Mouse (Mus musculus): Measurements from ENCODE around the gene Cel. TPM values are rescaled to one million over a fixed set of nuclear protein-coding genes. Genes with fewer than 3 reads are reported as not detected.

The Cel gene
- polyA plus RNA-seq, 1 experiment from 2014 or later, result not detected

DNA sequence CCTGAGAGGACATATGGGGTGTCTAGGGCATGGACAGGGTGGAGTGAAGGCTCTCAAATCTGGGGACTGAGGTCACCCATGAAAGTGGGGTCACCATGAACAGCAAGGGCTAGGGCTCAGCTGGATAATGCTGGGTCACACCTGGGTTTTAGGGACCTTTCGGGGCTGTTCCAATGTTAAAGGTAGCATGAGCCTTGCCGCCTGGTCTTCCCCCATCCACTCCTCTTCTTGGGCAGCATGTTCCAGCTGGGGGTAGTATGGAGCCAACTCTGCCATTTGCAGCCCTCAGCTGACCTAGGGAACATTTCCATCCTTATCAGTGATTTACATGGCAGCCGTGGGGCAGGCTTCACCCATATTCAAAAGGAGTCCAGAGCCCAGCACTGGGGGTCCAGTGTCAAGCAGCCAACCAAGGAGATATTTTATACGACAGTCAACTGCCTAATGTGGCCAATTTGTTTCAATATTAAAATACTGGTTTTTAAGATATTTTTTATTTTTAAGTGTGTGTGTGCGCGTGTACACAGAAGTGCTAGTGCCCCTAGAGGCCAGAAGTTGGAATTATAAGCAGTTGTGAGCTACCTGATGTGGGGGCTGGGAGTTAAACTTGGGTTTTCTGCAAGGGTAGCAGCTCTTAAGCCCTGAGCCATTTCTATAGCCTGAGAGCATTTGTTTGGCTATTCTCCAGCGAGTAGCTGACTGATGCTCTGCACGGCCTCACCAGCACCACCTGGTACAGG is 43.6 kb upstream of the Cel start:
- H3K4me1 ChIP-seq (ENCODE audit: insufficient read depth, low read depth, low read length), result no peaks in the 10 kb centered on the region
- no peaks in the 10 kb centered on the region for H3K9me3 ChIP-seq (ENCODE audit: low read length)
- H3K27me3 ChIP-seq (replicated peaks; ENCODE audit: insufficient read depth, low read length), result no peaks in the 10 kb centered on the region
- WGBS, result 61% methylated on average over 8 of the region's 8 CpGs
- DNase-seq (ENCODE audit: low spot score), result no peak
- H3K36me3 ChIP-seq (ENCODE audit: insufficient read depth, low read length), result no peaks in the 10 kb centered on the region
- H3K9ac ChIP-seq (replicated peaks; ENCODE audit: low read depth), result no peak overlapping the region
- no peak for ATAC-seq
- H3K27ac ChIP-seq (ENCODE audit: low read length), result no peak overlapping the region
- no peak overlapping the region for H3K4me2 ChIP-seq (replicated peaks; ENCODE audit: low read depth, low read length)
- H3K4me3 ChIP-seq (ENCODE audit: low read depth, low read length), result no peak overlapping the region
- TF ChIP-seq CTCF (IDR thresholded peaks at IDR 0.05), result peak; percentile 46
- TF ChIP-seq EP300 (IDR thresholded peaks at IDR 0.05), result no peak

DNA sequence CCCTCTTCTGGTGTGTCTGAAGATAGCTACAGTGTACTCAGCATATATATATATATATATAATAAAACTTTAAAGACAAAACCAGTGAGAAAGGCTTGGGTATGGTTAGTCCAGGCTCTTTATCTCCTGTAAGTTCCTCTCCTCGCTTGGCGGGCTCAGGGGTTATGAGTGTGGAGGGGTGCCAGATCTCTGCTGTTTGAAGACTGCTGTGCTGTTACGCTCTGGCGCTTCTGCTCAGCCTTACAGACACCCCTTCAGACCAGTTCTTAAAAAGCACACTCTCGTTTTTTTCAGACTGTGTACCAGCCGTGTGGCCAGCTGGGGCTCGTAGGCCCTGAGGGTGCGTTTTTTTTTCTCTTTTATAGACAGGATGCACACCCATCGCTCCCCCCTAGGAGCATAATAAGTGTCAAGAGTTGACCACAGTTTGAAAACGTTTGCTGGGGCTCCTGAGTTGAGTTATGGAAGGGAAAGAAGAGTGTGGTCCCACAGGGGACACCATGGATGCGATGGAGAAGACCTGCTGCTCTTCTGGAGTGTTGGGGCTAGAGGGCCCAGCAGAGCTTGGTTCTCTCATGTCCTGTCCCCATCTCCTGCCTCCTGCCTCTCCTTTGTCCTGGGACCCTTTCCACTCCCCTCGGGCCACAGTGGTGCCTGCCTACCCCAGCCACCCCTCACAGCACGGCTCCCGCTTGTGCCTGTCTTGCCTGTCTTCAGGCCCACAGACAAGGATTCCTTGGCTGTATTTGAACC is 42.8 kb upstream of the Cel start:
- no peak overlapping the region for H3K4me3 ChIP-seq (ENCODE audit: low read depth, low read length)
- TF ChIP-seq CTCF (IDR thresholded peaks at IDR 0.05), result no peak
- no peak for TF ChIP-seq EP300 (IDR thresholded peaks at IDR 0.05)
- H3K4me2 ChIP-seq (replicated peaks; ENCODE audit: low read depth, low read length), result no peak overlapping the region
- H3K9ac ChIP-seq (replicated peaks; ENCODE audit: low read depth), result no peak overlapping the region
- no peak for ATAC-seq
- DNase-seq (ENCODE audit: low spot score), result no peak
- H3K27me3 ChIP-seq (replicated peaks; ENCODE audit: insufficient read depth, low read length), result no peaks in the 10 kb centered on the region
- H3K9me3 ChIP-seq (ENCODE audit: low read length), result no peaks in the 10 kb centered on the region
- no peak overlapping the region for H3K27ac ChIP-seq (ENCODE audit: low read length)
- H3K4me1 ChIP-seq (ENCODE audit: insufficient read depth, low read depth, low read length), result no peaks in the 10 kb centered on the region
- H3K36me3 ChIP-seq (ENCODE audit: insufficient read depth, low read length), result no peaks in the 10 kb centered on the region
- WGBS, result 62% methylated on average over 14 of the region's 14 CpGs

DNA sequence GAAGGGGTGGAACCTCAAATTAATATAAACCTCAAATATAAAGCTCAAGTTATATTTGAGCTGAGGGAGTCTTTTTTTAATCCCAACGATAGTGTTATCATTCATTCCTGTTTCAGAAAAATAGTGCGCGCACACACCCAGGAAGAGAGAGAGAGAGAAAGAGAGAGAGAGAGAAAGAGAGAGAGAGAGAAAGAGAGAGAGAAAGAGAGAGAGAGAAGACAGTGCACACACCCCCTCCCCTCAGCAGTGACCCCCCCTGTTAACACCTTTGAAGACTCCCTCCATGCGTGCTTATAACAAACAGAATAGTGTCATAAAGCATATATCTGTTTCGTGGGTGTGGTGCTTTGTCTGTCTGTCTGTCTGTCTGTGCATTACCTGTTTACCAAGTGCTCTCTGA is 40.3 kb upstream of the Cel start:
- H3K4me3 ChIP-seq (ENCODE audit: low read depth, low read length), result no peak overlapping the region
- no peak overlapping the region for H3K27ac ChIP-seq (ENCODE audit: low read length)
- 83% methylated on average over 5 of the region's 5 CpGs for WGBS
- H3K9me3 ChIP-seq (ENCODE audit: low read length), result no peaks in the 10 kb centered on the region
- DNase-seq (ENCODE audit: low spot score) (no peak), ATAC-seq (no peak)
- no peaks in the 10 kb centered on the region for H3K4me1 ChIP-seq (ENCODE audit: insufficient read depth, low read depth, low read length)
- TF ChIP-seq EP300 (IDR thresholded peaks at IDR 0.05) (no peak), CTCF (IDR thresholded peaks at IDR 0.05) (no peak)
- no peak overlapping the region for H3K4me2 ChIP-seq (replicated peaks; ENCODE audit: low read depth, low read length)
- no peaks in the 10 kb centered on the region for H3K27me3 ChIP-seq (replicated peaks; ENCODE audit: insufficient read depth, low read length)
- no peak overlapping the region for H3K9ac ChIP-seq (replicated peaks; ENCODE audit: low read depth)
- H3K36me3 ChIP-seq (ENCODE audit: insufficient read depth, low read length), result no peaks in the 10 kb centered on the region

DNA sequence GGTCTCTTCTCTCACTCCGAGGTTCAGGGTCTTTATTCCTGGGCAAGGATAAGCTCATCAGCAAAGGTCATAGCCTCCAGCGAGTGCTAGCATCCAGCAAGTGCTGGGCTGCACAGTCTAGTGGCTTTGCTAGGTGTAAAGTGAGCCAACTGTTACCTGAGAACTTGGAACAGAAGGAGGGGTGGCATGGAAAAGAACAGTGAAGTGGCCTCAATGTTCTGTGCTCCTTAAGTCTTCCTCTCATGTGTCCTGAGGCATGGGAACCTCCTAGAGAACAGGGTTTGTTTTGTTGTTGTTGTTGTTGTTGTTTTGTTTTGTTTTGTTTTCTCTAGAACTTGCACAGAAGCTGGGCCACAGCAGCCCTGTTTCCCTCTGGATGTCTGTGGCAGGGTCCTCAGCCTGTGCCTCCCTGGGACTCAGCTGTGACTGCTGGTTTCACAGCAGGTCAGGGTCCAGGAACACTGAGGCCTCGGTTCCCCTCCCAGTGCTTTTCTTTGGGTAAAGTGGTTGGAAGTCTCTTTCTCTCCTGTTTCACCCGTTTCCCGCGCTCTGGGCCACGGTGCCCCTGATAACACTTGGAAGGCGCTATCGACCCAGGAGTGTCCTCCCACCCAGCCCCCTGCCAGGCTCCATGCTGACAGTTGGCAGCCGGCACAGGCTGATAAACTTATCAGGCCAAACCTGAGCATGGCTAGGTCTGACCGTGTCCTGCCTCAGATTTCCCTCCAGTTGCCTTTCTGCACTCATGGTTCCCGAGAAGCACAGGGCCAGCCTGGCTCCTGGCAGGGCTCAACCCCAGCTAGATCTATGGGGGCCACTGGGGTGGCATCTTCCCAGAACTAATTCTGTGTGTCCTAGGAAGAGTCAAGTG is 38.8 kb upstream of the Cel start:
- 39% methylated on average over 12 of the region's 12 CpGs for WGBS
- Histone ChIP-seq H3K4me1 (ENCODE audit: insufficient read depth, low read depth, low read length) (no peaks in the 10 kb centered on the region), H3K9ac (replicated peaks; ENCODE audit: low read depth) (no peak overlapping the region), H3K27ac (ENCODE audit: low read length) (no peak overlapping the region), H3K36me3 (ENCODE audit: insufficient read depth, low read length) (no peaks in the 10 kb centered on the region), H3K27me3 (replicated peaks; ENCODE audit: insufficient read depth, low read length) (no peaks in the 10 kb centered on the region), H3K4me3 (ENCODE audit: low read depth, low read length) (no peak overlapping the region), H3K4me2 (replicated peaks; ENCODE audit: low read depth, low read length) (no peak overlapping the region), H3K9me3 (ENCODE audit: low read length) (no peaks in the 10 kb centered on the region)
- DNase-seq (ENCODE audit: low spot score), result no peak
- ATAC-seq, result no peak
- TF ChIP-seq EP300 (IDR thresholded peaks at IDR 0.05) (no peak), CTCF (IDR thresholded peaks at IDR 0.05) (no peak)

DNA sequence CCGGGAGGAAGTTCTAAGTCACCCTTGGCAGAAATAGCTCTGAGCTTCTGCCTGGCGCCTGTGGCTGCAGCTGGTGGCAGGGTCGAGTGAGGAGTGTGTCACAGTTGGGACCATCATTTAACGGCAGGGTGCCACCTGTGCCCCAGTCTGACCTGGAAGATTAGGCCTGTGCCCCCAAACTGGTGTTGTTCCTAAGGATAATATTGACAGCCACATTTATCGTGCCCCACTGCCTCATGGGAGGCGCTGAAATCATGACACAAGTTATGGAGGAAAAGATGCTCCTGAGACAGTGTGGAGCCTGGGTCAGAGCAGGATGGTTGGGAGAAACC is 36.3 kb upstream of the Cel start:
- no peak for TF ChIP-seq CTCF (IDR thresholded peaks at IDR 0.05)
- TF ChIP-seq EP300 (IDR thresholded peaks at IDR 0.05), result no peak
- no peak for ATAC-seq
- no peak for DNase-seq (ENCODE audit: low spot score)
- Histone ChIP-seq H3K4me1 (ENCODE audit: insufficient read depth, low read depth, low read length) (no peaks in the 10 kb centered on the region), H3K4me2 (replicated peaks; ENCODE audit: low read depth, low read length) (no peak overlapping the region), H3K27ac (ENCODE audit: low read length) (no peak overlapping the region), H3K4me3 (ENCODE audit: low read depth, low read length) (no peak overlapping the region), H3K36me3 (ENCODE audit: insufficient read depth, low read length) (no peaks in the 10 kb centered on the region), H3K9me3 (ENCODE audit: low read length) (no peaks in the 10 kb centered on the region), H3K27me3 (replicated peaks; ENCODE audit: insufficient read depth, low read length) (no peaks in the 10 kb centered on the region), H3K9ac (replicated peaks; ENCODE audit: low read depth) (no peak overlapping the region)
- WGBS, result 62% methylated on average over 6 of the region's 6 CpGs
